Mouse (Mus musculus): Measurements from ENCODE around the gene Pigk.

The Pigk gene

DNA sequence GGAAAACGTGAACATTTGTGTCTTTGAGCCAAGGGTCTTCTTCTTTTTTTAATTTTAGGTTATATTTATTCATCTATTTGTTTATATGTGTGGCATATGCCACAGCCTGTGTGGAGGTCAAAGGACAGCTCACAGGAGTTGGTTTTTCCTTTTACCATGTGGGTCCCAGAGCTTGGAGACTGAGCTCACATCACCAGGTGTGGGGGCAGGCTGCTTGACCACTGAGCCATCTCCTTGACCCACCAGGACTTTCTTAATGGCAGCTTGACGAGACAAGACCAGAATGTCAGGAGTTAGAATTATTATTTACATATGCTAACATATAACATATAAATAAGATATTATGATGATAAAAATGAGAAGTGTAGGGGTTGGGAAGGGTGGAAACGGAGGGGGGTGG is 182.2 kb downstream of the Pigk start:
- no peak for DNase-seq (ENCODE audit: low read depth, low spot score)

DNA sequence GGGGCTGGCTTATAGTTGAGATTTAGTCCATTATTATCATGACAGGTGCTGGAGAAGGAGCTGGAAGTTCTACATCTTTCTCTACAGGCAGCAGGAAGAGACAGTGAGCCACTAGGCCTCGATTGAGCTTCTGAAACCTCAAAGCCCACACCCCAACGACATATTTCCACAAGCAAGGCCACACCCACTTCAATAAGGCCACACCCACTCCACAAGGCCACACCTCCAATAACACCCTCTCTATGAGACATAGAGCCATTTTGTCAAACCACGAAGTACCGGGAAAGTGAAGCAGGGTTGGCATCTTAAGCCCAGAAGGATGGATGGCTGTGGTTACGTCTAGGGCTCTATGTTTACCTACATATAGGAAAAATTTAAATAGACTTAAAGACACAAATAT is 183.3 kb downstream of the Pigk start:
- DNase-seq (ENCODE audit: low read depth, low spot score): no peak

DNA sequence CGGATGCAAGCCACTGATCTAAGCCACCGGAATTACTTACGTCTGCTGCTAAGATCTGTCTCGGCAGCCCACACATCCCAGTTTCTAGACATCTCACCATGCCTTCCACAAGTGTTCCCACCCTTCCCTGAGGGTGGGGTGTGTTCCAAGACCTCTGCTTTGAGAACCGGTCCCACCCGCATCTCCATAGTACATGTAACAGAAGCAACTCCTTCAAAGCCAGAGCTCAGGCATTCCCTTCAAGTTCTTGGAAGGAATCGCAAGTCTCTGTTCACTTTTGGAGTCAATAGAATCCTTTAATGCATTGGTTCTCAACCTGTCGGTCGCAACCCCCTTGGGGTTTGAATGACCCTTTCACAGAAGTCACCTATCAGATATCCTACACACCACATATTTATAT is 185.0 kb downstream of the Pigk start:
- peak; percentile 87 for DNase-seq (ENCODE audit: low read depth, low spot score)

DNA sequence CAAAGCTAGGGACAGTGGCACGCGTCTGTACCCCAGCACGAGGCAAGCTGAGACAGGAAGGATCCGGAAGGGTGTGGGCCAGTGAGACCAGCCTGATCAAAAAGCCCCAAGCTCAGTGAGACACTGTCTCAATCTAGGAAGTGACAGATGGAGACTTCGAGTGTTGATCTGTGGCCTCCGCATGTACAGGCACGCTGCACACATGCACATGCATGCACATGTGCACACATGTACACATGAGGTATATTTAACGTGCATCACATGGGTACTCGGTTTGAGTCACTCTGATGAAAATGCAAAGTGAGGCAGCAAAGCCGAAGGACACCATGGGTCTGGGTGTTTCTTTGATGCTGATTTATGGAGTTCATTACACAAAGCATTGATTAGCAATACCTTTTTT is 191.1 kb downstream of the Pigk start:
- no peak for DNase-seq (ENCODE audit: low read depth, low spot score)

- DNase-seq (ENCODE audit: low read depth, low spot score): no peak
Measured at GRCm38 (mm10) chr3:152905800-152906199, 191.9 kb downstream of the Pigk start.

- no peak for DNase-seq (ENCODE audit: low read depth, low spot score)
Measured at GRCm38 (mm10) chr3:152907087-152907486, 193.2 kb downstream of the Pigk start.

DNA sequence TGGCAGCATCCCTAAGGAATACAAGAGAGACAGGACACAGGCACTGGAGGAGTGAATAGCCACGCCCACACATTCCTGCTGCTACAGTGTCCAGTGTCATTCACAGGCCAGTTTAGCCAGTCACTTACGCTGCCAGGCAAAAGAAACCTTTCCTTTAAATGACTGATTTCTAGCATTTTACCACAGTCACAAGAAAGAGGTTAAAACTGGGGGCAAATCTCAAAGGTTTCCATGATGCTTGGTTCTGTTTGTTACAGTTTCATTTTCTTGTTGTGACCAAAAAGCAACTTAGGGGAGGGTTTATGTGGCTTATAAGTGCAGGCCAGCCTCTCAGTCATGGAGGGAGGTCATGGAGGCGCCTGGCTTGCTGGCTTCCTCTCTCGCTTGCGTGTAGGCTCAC is 193.8 kb downstream of the Pigk start:
- DNase-seq (ENCODE audit: low read depth, low spot score): no peak

DNA sequence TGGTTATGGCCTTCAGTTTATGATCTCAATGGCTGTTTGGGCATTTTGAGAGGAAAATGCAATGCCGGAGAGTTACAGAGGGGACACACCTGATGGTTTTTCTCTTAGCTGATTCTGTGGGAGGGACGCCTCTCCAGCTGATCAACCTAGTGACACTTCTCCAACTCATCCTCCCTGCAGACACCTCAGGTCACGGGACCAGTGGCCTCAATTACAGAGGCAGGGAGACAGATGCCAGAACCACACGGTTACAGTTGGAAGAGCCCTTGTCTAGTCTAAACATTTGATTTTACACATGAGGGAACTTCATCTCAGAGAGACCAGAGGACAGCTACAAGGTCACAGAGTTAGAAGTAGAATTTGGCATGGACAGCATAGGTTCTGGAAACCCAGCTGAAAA is 197.7 kb downstream of the Pigk start:
- DNase-seq (ENCODE audit: low read depth, low spot score): no peak

GRCm38 (mm10) chr3:152912216-152913101 is 198.6 kb downstream of the Pigk start:
- peak; percentile 25 for DNase-seq (ENCODE audit: low read depth, low spot score)

GRCm38 (mm10) chr3:152913150-152913549 is 199.2 kb downstream of the Pigk start:
- DNase-seq (ENCODE audit: low read depth, low spot score): no peak

DNA sequence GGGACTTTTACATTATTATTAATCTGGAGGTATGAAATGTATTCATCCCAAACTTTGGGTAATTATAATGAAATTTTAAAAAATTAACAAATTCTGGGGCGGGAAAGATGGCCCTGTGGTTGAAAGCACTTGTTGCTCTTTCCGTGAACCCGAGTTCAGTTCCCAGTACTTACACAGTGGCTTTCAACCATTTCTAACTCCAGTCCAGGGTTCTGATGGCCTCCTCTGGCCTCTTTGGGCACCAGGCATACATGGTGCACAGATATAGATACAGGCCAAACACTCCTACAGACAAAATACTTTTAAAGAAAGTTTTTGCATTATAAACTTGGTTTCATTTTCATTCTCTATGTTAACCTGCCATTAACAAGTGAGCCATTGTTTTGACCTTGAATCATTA is 199.7 kb downstream of the Pigk start:
- no peak for DNase-seq (ENCODE audit: low read depth, low spot score)

GRCm38 (mm10) chr3:152914376-152914775 is 200.5 kb downstream of the Pigk start:
- no peak for DNase-seq (ENCODE audit: low read depth, low spot score)

- DNase-seq (ENCODE audit: low read depth, low spot score): no peak
Measured at GRCm38 (mm10) chr3:152917579-152917978, 203.7 kb downstream of the Pigk start.

GRCm38 (mm10) chr3:152919101-152919500 is 205.2 kb downstream of the Pigk start:
- DNase-seq (ENCODE audit: low read depth, low spot score): no peak

- no peak for DNase-seq (ENCODE audit: low read depth, low spot score)
Measured at GRCm38 (mm10) chr3:152920365-152920764, 206.5 kb downstream of the Pigk start.

DNA sequence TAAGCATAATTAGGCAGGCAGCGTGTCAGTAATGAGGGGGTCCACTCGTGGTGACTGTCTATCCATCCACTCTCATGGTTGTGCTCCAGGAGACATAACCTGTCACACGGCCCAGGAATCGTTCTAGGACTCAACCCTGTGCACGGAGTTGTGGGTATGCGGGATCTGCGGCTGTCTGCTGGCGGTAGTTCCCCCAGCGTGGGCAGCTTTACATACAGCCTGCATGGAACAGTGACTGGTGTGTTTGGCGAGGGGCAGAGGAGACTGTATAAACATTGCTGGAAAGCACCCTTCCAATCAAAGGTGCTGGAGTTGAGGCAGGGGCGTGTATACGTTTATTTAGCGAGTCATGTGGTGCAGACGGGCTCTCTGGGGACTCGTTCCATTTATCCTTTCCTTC is 209.6 kb downstream of the Pigk start:
- no peak for DNase-seq (ENCODE audit: low read depth, low spot score)

DNA sequence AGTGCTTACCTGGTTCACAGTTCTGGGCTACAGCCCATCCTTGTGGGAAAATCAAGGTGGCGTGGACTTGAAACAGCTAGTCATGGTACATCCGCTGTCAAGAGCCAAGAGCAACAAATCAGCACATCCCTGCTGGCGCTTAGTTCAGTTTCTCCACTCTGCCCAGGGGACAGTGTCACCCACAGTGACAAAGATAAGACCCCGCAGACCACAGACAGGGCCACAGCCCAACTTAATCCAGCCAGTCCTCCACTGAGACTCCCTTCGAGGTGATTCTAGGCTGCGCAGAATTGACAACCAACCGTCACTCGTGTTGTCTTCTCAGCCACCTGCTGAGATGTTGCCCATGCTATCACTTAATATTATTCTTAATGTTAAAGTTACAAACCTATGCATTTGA is 211.5 kb downstream of the Pigk start:
- no peak for DNase-seq (ENCODE audit: low read depth, low spot score)

GRCm38 (mm10) chr3:152926166-152926565 is 212.3 kb downstream of the Pigk start:
- no peak for DNase-seq (ENCODE audit: low read depth, low spot score)

GRCm38 (mm10) chr3:152928287-152928975 is 214.5 kb downstream of the Pigk start:
- no peak for DNase-seq (ENCODE audit: low read depth, low spot score)

DNA sequence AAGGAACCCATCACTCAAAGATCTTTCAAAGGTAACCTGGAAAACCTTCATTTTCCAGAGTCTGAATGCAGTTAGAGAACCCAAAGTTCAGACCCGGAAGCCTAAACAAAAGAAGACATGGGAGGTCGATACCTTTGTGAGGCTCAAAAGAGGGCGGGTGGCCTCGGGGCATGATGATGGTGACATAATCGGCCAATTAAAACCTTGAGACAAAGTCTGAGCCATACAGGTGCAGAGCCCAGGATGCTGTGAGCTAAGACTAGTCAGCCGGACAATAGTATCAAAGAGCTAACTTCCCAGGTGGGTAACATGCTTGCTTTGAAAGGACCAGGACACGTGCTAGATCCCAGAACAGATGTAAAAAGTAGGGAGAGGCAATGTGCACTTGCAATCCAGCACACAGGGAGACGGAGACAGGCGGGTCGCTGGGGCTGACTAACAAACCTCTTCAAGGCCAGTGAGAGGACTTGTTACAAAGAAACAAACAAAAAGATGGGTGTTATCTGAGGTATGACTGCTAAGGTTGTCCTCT is 215.4 kb downstream of the Pigk start:
- peak; percentile 59 for DNase-seq (ENCODE audit: low read depth, low spot score)

GRCm38 (mm10) chr3:152929788-152930281 is 215.9 kb downstream of the Pigk start:
- peak; percentile 35 for DNase-seq (ENCODE audit: low read depth, low spot score)

DNA sequence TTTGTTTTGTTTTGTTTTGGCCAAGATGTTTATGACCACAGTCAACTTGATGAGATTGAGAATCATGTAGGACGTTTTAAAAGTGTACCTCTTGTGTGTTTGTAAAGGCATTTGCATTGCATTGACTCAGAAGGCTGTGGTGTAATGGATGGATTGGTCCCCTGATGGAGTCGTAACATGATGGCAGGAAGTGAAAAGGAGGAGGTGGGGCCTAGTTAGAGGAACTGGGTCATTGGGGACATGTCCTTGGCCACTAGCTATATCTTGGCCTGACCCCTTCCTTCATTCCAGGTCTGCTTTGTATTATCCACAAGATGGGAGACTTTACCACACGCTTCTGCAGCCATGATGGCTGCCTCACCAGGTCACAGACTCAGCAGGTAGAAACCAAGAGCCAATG is 217.5 kb downstream of the Pigk start:
- no peak for DNase-seq (ENCODE audit: low read depth, low spot score)

GRCm38 (mm10) chr3:152932096-152932495 is 218.2 kb downstream of the Pigk start:
- DNase-seq (ENCODE audit: low read depth, low spot score): no peak

Data from ZHBTc4 (cell line).